Mouse (Mus musculus) heart, embryonic 12.5 days (tissue): ENCODE results near the gene Nkap. TPM values are rescaled to one million over a fixed set of nuclear protein-coding genes. Genes with fewer than 3 reads are reported as not detected.
"Not testable (repeated sequence)": the region's sequence is repeated elsewhere in the genome, so short reads cannot be mapped to it uniquely, and the experiment has no call there.

Source experiments
- ATAC-seq: fragments of 200-750 bp; cut with Nextera tagmentation; 2 replicates; pipeline ENCODE4 v1.8.0; 2017; ENCODE audit warnings: moderate TSS enrichment, moderate library complexity; ENCODE audit not compliant: insufficient number of reproducible peaks, low FRiP score
- H3K27ac ChIP-seq: fragments of 300-500 bp; sonication (generic); 2 replicates; pipeline ENCODE4 v1.5.1; 2016; ENCODE audit warnings: mild to moderate bottlenecking, moderate library complexity; ENCODE audit not compliant: poor library complexity, severe bottlenecking
- H3K27me3 ChIP-seq: fragments of 300-500 bp; sonication (generic); replicated peaks from 2 replicates; pipeline ENCODE4 v1.6.1; 2016; ENCODE audit warnings: mild to moderate bottlenecking, moderate library complexity
- H3K36me3 ChIP-seq: fragments of 300-500 bp; sonication (generic); 2 replicates; pipeline ENCODE4 v1.6.1; 2016; ENCODE audit warnings: mild to moderate bottlenecking, moderate library complexity
- H3K4me1 ChIP-seq: fragments of 300-500 bp; sonication (generic); replicated peaks from 2 replicates; pipeline ENCODE4 v1.6.1; 2016; ENCODE audit warnings: mild to moderate bottlenecking
- H3K4me2 ChIP-seq: fragments of 300-500 bp; sonication (generic); 2 replicates; pipeline ENCODE4 v1.6.1; 2016; ENCODE audit warnings: mild to moderate bottlenecking, moderate library complexity
- H3K4me3 ChIP-seq: fragments of 300-500 bp; sonication (generic); 2 replicates; pipeline ENCODE4 v1.5.1; 2016; ENCODE audit warnings: mild to moderate bottlenecking
- H3K9ac ChIP-seq: fragments of 300-500 bp; sonication (generic); 2 replicates; pipeline ENCODE4 v1.6.1; 2016; ENCODE audit warnings: mild to moderate bottlenecking, moderate library complexity
- H3K9me3 ChIP-seq: fragments of 300-500 bp; sonication (generic); replicated peaks from 2 replicates; pipeline ENCODE4 v1.6.1; 2016; ENCODE audit warnings: mild to moderate bottlenecking, moderate library complexity
- WGBS: fragments of 180-500 bp; shearing (Covaris S2); methylation state at CpG from one replicate; pipeline ENCODE4 v1.1.7; 2016; 5-methylcytosine and 5-hydroxymethylcytosine counted together
- polyA plus RNA-seq: library from polyadenylated mRNA; unstranded; fragments of >200 nt; fragmentation: Nextera tagmentation; extraction: Ambion mirVana; gene quantifications from 2 replicates; pipeline ENCODE4 v1.2.1, GENCODE M21; 2016

Nkap gene
- 14.9 and 16.1 TPM in 2 replicates for polyA plus RNA-seq

GRCm38 (mm10) chrX:37126671-37127358 is at the start of gene Nkap:
Gene Nkap, plus strand, starts transcription at chrX:37126795.
- WGBS = 11% methylated on average over 58 of the region's 58 CpGs
- peak; percentile 71; the same call in 1 of the 2 replicates for ATAC-seq
- peak within 1 kb of the TSS; percentile 77 for H3K4me3 ChIP-seq

GRCm38 (mm10) chrX:37080345-37080744 is 46.2 kb upstream of the Nkap start:
- H3K4me1 ChIP-seq, H3K9ac ChIP-seq, H3K4me3 ChIP-seq, H3K4me2 ChIP-seq, H3K27me3 ChIP-seq, H3K27ac ChIP-seq, H3K9me3 ChIP-seq, ATAC-seq: not testable (repeated sequence)
- H3K36me3 ChIP-seq = peaks cover 25% of the 10 kb centered on the region
- 69% methylated on average over 4 of the region's 4 CpGs for WGBS

More at GRCm38 (mm10) chrX:37126671-37127358, at the start of gene Nkap:
- Histone ChIP-seq H3K9ac (peak within 1 kb of the TSS; percentile 85), H3K27me3 (no peaks in the 10 kb centered on the region), H3K36me3 (no peaks in the 10 kb centered on the region), H3K27ac (peak within 1 kb of the TSS; percentile 71), H3K9me3 (no peaks in the 10 kb centered on the region), H3K4me2 (peak within 1 kb of the TSS; percentile 63), H3K4me1 (peaks cover 4% of the 10 kb centered on the region; the same call in 1 of the 2 replicates)

GRCm38 (mm10) chrX:37081194-37081593 is 45.4 kb upstream of the Nkap start:
- no peak for ATAC-seq
- no peak overlapping the region for H3K9ac ChIP-seq
- peaks cover 25% of the 10 kb centered on the region for H3K36me3 ChIP-seq
- no peak overlapping the region for H3K27ac ChIP-seq
- H3K4me3 ChIP-seq = no peak overlapping the region
- no peaks in the 10 kb centered on the region for H3K27me3 ChIP-seq
- H3K4me1 ChIP-seq = peaks cover 3% of the 10 kb centered on the region; the same call in 1 of the 2 replicates
- no peak overlapping the region for H3K4me2 ChIP-seq
- H3K9me3 ChIP-seq = no peaks in the 10 kb centered on the region
- 60% methylated on average over 6 of the region's 6 CpGs for WGBS

GRCm38 (mm10) chrX:37084318-37084926 is 42.2 kb upstream of the Nkap start:
- H3K36me3 ChIP-seq = peaks cover 25% of the 10 kb centered on the region
- H3K4me1 ChIP-seq = peaks cover 3% of the 10 kb centered on the region; the same call in 1 of the 2 replicates
- H3K27me3 ChIP-seq = no peaks in the 10 kb centered on the region
- 15% methylated on average over 19 of the region's 19 CpGs for WGBS
- peak overlapping the region; percentile 66 for H3K4me3 ChIP-seq
- ATAC-seq = 0 out of 2 replicates have a peak, but pooled peaks have one; percentile 9
- H3K9me3 ChIP-seq = no peaks in the 10 kb centered on the region
- H3K4me2 ChIP-seq = peak overlapping the region; percentile 84
- peak overlapping the region; percentile 86 for H3K9ac ChIP-seq
- H3K27ac ChIP-seq = peak overlapping the region; percentile 85

- Histone ChIP-seq H3K36me3 (peaks cover 25% of the 10 kb centered on the region), H3K9me3 (no peaks in the 10 kb centered on the region), H3K4me3 (peak within 1 kb of the TSS; percentile 66), H3K4me1 (peaks cover 3% of the 10 kb centered on the region; the same call in 1 of the 2 replicates), H3K27ac (peak within 1 kb of the TSS; percentile 85), H3K27me3 (no peaks in the 10 kb centered on the region), H3K4me2 (peak within 1 kb of the TSS; percentile 84), H3K9ac (peak within 1 kb of the TSS; percentile 86)
- peak; percentile 95 for ATAC-seq
- 10% methylated on average over 38 of the region's 38 CpGs for WGBS
Measured at GRCm38 (mm10) chrX:37084927-37085660, 41.5 kb upstream of the Nkap start, which contains the start of gene Rpl39. Gene Rpl39, minus strand, starts transcription at chrX:37085402.

GRCm38 (mm10) chrX:37085665-37086064 is 40.9 kb upstream of the Nkap start:
- H3K9ac ChIP-seq = no peak overlapping the region
- H3K36me3 ChIP-seq = peaks cover 25% of the 10 kb centered on the region
- no peaks in the 10 kb centered on the region for H3K27me3 ChIP-seq
- peak overlapping the region; percentile 84 for H3K4me2 ChIP-seq
- H3K27ac ChIP-seq = peak overlapping the region; percentile 85; the same call in 1 of the 2 replicates
- peak; percentile 26; the same call in 1 of the 2 replicates for ATAC-seq
- H3K9me3 ChIP-seq = no peaks in the 10 kb centered on the region
- H3K4me3 ChIP-seq = peak overlapping the region; percentile 66
- WGBS = 18% methylated on average over 9 of the region's 9 CpGs
- H3K4me1 ChIP-seq = peaks cover 3% of the 10 kb centered on the region; the same call in 1 of the 2 replicates

- WGBS = 76% methylated on average over 1 of the region's 1 CpGs
- Histone ChIP-seq H3K4me2 (no peak overlapping the region), H3K27ac (no peak overlapping the region), H3K4me1 (no peaks in the 10 kb centered on the region), H3K9me3 (no peaks in the 10 kb centered on the region), H3K9ac (no peak overlapping the region), H3K27me3 (no peaks in the 10 kb centered on the region), H3K4me3 (no peak overlapping the region), H3K36me3 (peaks cover 4% of the 10 kb centered on the region; the same call in 1 of the 2 replicates)
- no peak for ATAC-seq
Measured at GRCm38 (mm10) chrX:37088778-37089177, 37.8 kb upstream of the Nkap start.

- no peak overlapping the region for H3K27ac ChIP-seq
- H3K4me3 ChIP-seq = no peak overlapping the region
- no peaks in the 10 kb centered on the region for H3K27me3 ChIP-seq
- no peak overlapping the region for H3K4me2 ChIP-seq
- H3K9me3 ChIP-seq = no peaks in the 10 kb centered on the region
- 74% methylated on average over 3 of the region's 3 CpGs for WGBS
- no peak overlapping the region for H3K9ac ChIP-seq
- no peak for ATAC-seq
- no peaks in the 10 kb centered on the region for H3K4me1 ChIP-seq
- peaks cover 12% of the 10 kb centered on the region for H3K36me3 ChIP-seq
Measured at GRCm38 (mm10) chrX:37091457-37091856, 35.1 kb upstream of the Nkap start.

GRCm38 (mm10) chrX:37095106-37095768 is 31.4 kb upstream of the Nkap start:
- Histone ChIP-seq H3K27me3 (no peaks in the 10 kb centered on the region), H3K4me1 (no peaks in the 10 kb centered on the region), H3K36me3 (peaks cover 27% of the 10 kb centered on the region), H3K9me3 (no peaks in the 10 kb centered on the region), H3K27ac (no peak overlapping the region), H3K4me3 (no peak overlapping the region), H3K9ac (no peak overlapping the region), H3K4me2 (no peak overlapping the region)
- ATAC-seq = no peak
- WGBS = 85% methylated on average over 11 of the region's 11 CpGs

GRCm38 (mm10) chrX:37098681-37099080 is 27.9 kb upstream of the Nkap start:
- 85% methylated on average over 3 of the region's 3 CpGs for WGBS
- Histone ChIP-seq H3K9me3 (no peaks in the 10 kb centered on the region), H3K4me3 (no peak overlapping the region), H3K27ac (no peak overlapping the region), H3K9ac (no peak overlapping the region), H3K4me2 (no peak overlapping the region), H3K36me3 (peaks cover 34% of the 10 kb centered on the region), H3K27me3 (no peaks in the 10 kb centered on the region), H3K4me1 (no peaks in the 10 kb centered on the region)
- ATAC-seq = no peak
